Mouse (Mus musculus) ES-E14 (cell line): ENCODE results near the gene Abhd14a. TPM values are rescaled to one million over a fixed set of nuclear protein-coding genes. Genes with fewer than 3 reads are reported as not detected.
"Not testable (repeated sequence)": the region's sequence is repeated elsewhere in the genome, so short reads cannot be mapped to it uniquely, and the experiment has no call there.

Experiments
- DNase-seq: peaks from one replicate; pipeline ENCODE4 v3.0.0-alpha.2; 2013; ENCODE audit warnings: low read depth, low spot score
- H3K27ac ChIP-seq: 2 replicates; pipeline ENCODE4 v1.5.1; 2012; ENCODE audit warnings: low read depth, mild to moderate bottlenecking, low read length, moderate library complexity, mixed read lengths; ENCODE audit not compliant: poor library complexity, insufficient read depth, severe bottlenecking
- H3K36me3 ChIP-seq: 2 replicates; pipeline ENCODE4 v1.6.1; 2012; ENCODE audit warnings: mild to moderate bottlenecking, low read length, moderate library complexity, mixed read lengths; ENCODE audit not compliant: control insufficient read depth, poor library complexity, insufficient read depth, severe bottlenecking
- H3K4me1 ChIP-seq, 2 experiments: fragments of 150-350 bp in 1 of 2; sonication (generic) in 1 of 2; 2 replicates each; pipeline ENCODE4 v1.6.1; 2012; ENCODE audit warnings: low read length in 2 of 2, mild to moderate bottlenecking in 1 of 2, mixed read lengths in 1 of 2; ENCODE audit not compliant: control insufficient read depth in 2 of 2, insufficient read depth in 2 of 2, poor library complexity in 1 of 2
- H3K4me3 ChIP-seq, 2 experiments: fragments of 150-350 bp in 1 of 2; sonication (generic) in 1 of 2; 2 replicates each; pipeline ENCODE4 v1.5.1; 2012; ENCODE audit warnings: low read length in 2 of 2, low read depth in 1 of 2, mild to moderate bottlenecking in 1 of 2, mixed read lengths in 1 of 2; ENCODE audit not compliant: insufficient read depth in 1 of 2, poor library complexity in 1 of 2, severe bottlenecking in 1 of 2
- H3K9ac ChIP-seq: 2 replicates; pipeline ENCODE4 v1.6.1; 2012; ENCODE audit warnings: low read depth, mild to moderate bottlenecking, low read length, mixed read lengths; ENCODE audit not compliant: poor library complexity, insufficient read depth, severe bottlenecking
- H3K9me3 ChIP-seq: fragments of 150-350 bp; sonication (generic); 2 replicates; pipeline ENCODE4 v1.6.1; 2012; ENCODE audit warnings: low read depth, mild to moderate bottlenecking, low read length; ENCODE audit not compliant: control insufficient read depth, insufficient read depth
- CHD2 ChIP-seq: IDR thresholded peaks from 2 replicates; pipeline ENCODE4 v1.6.1; 2014; ENCODE audit warnings: mild to moderate bottlenecking, low read depth, low read length, inconsistent platforms
- HCFC1 ChIP-seq: IDR thresholded peaks from 2 replicates; pipeline ENCODE4 v1.6.1; 2012; ENCODE audit warnings: low read length, inconsistent platforms, borderline replicate concordance; ENCODE audit not compliant: insufficient read depth
- MAFK ChIP-seq: IDR thresholded peaks from 2 replicates; pipeline ENCODE4 v1.6.1; 2014; ENCODE audit warnings: mild to moderate bottlenecking, low read depth, low read length, inconsistent platforms; ENCODE audit not compliant: insufficient read depth
- ZC3H11A ChIP-seq: IDR thresholded peaks from 2 replicates; pipeline ENCODE4 v1.6.1; 2012; ENCODE audit warnings: low read depth, mild to moderate bottlenecking, inconsistent platforms, low read length, borderline replicate concordance
- ZNF384 ChIP-seq: IDR thresholded peaks from 2 replicates; pipeline ENCODE4 v1.6.1; 2012; ENCODE audit warnings: low read depth, low read length, inconsistent platforms
- in situ Hi-C, 2 experiments: fragments of 600-800 bp; cut with MboI; formaldehyde crosslinking; loops; one replicate each; pipeline ENCODE4 v1.15.1; 2025; ENCODE audit warnings: low sequenced_read_pairs in 2 of 2, inconsistent platforms in 1 of 2; ENCODE audit not compliant: unreplicated experiment in 2 of 2
- total RNA-seq: library from RNA; depleted of rRNA; stranded (reverse); fragments of 300-350 nt; gene quantifications from 2 replicates; pipeline ENCODE4 v1.2.3, GENCODE M21; 2012; rRNA removed

Abhd14a gene
- total RNA-seq: 23.0 and 55.6 TPM in 2 replicates

GRCm38 (mm10) chr9:106447348-106447747, at the start of gene Abhd14a, which contains the start of gene Abhd14b:
Gene Abhd14a (minus strand): TSS chr9:106447678.
Gene Abhd14b (plus strand): TSS chr9:106447459.
- Histone ChIP-seq H3K4me1 (peaks cover 7 to 24% of the 10 kb centered on the region in 2 experiments; a peak in 3 of 4 replicates), H3K4me3 (peak within 1 kb of the TSS; percentile 76 to 82), H3K27ac (no peak within 1 kb of the TSS), H3K9me3 (no peaks in the 10 kb centered on the region), H3K9ac (peak within 1 kb of the TSS; percentile 75), H3K36me3 (no peaks in the 10 kb centered on the region)
- no peak for TF ChIP-seq CHD2
- TF ChIP-seq ZNF384: no peak
- no peak for TF ChIP-seq MAFK
- TF ChIP-seq HCFC1: no peak
- TF ChIP-seq ZC3H11A: no peak
- peak; percentile 73 for DNase-seq
- in situ Hi-C loops: no loop called here

GRCm38 (mm10) chr9:106487602-106488001, 40.1 kb upstream of the Abhd14a start:
- H3K4me3 ChIP-seq, DNase-seq, H3K9ac ChIP-seq, H3K27ac ChIP-seq, in situ Hi-C loops, H3K9me3 ChIP-seq: not testable (repeated sequence)
- Histone ChIP-seq H3K4me1 (peaks cover 0 to 18% of the 10 kb centered on the region in 2 experiments; a peak in 2 of 4 replicates), H3K36me3 (peaks cover 34% of the 10 kb centered on the region)

GRCm38 (mm10) chr9:106485076-106485475, 37.6 kb upstream of the Abhd14a start:
- in situ Hi-C loops: no loop called here
- no peak for DNase-seq
- H3K36me3 ChIP-seq: peaks cover 47% of the 10 kb centered on the region
- H3K4me1 ChIP-seq: peaks cover 0 to 17% of the 10 kb centered on the region in 2 experiments; a peak in 2 of 4 replicates
- no peak overlapping the region for H3K9ac ChIP-seq
- H3K4me3 ChIP-seq: no peak overlapping the region
- TF ChIP-seq MAFK: no peak
- TF ChIP-seq ZC3H11A: no peak
- no peak for TF ChIP-seq HCFC1
- TF ChIP-seq CHD2: no peak
- no peak for TF ChIP-seq ZNF384
- no peak overlapping the region for H3K27ac ChIP-seq
- no peaks in the 10 kb centered on the region for H3K9me3 ChIP-seq

- Histone ChIP-seq H3K27ac (no peak overlapping the region), H3K9me3 (no peaks in the 10 kb centered on the region), H3K36me3 (peaks cover 52% of the 10 kb centered on the region), H3K4me1 (peaks cover 0 to 17% of the 10 kb centered on the region in 2 experiments; a peak in 2 of 4 replicates), H3K9ac (no peak overlapping the region), H3K4me3 (no peak overlapping the region)
- in situ Hi-C loops: no loop called here
- no peak for DNase-seq
- TF ChIP-seq HCFC1: no peak
These were observed 36.1 kb upstream of the Abhd14a start for GRCm38 (mm10) chr9:106483606-106484005.

- H3K9ac ChIP-seq: no peak overlapping the region
- no peak overlapping the region for H3K4me3 ChIP-seq
- H3K9me3 ChIP-seq: no peaks in the 10 kb centered on the region
- DNase-seq: no peak
- no peak overlapping the region; the same call in 1 of the 2 replicates for H3K27ac ChIP-seq
- in situ Hi-C loops: no loop called here
- no peak for TF ChIP-seq CHD2
- TF ChIP-seq ZNF384: no peak
- H3K4me1 ChIP-seq: peaks cover 0 to 17% of the 10 kb centered on the region in 2 experiments; a peak in 2 of 4 replicates
- peaks cover 52% of the 10 kb centered on the region for H3K36me3 ChIP-seq
These were observed 35.7 kb upstream of the Abhd14a start for GRCm38 (mm10) chr9:106483136-106483535.
